16 mouse cellular contexts compared by ENCODE assay signal in the genomic region with DNA sequence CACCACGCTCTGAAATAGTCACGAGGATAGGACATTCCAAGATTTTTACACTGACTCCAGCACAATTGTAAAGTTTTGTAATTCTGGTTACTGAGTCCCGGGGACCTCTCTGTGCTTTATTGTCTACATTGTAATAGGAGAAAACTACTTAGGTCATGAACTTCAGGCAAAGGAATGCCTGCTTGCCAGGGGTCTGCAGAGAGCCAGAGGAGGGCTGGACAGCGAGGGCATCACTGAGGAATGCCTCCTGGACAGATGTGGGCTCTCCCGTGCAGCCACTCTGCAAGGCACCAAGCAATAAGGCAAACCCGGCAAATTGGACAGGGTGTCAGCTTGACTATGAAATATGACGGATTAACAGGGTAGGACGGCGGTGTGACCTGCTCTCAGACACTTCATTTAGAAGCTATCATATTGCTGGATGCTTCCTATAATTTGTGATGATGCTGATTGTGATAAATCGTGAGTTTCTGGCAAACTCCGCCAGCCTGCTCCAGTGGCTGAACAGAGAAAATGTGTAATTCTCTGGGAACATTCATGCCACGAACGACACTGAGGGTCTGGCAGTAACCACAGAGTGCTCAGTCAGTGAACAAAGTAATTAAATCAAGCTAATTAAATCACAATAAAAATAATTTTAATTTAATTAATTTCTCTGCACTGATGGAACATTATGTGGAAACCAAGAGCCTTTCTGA.
A peak's percentile ranks its signal among the peaks of the same experiment; 100 is the strongest.
DNase-seq lines count a peak whose midpoint lies in the region; ATAC-seq lines count a peak whose summit lies in the region.
"Had no signal": no experiment of that assay in that cellular context is flagged by ENCODE, and none has a peak within 500 bp of the region (broad histone marks: within the 10 kb centered on the region; RNA-seq: fewer than 3 reads in every experiment).

No protein-coding gene starts in this region.

- no peak overlapping the region for H3K9ac ChIP-seq in hindbrain, embryonic 12.5 days
- H3K9ac ChIP-seq in midbrain, embryonic 11.5 days (ENCODE audit: low read length), result no peak overlapping the region
- H3K9ac ChIP-seq in midbrain, embryonic 13.5 days (replicated peaks), result no peak overlapping the region
- no peak overlapping the region for H3K9ac ChIP-seq in neural tube, embryonic 14.5 days (replicated peaks; ENCODE audit: low read depth, low read length)
- H3K9ac ChIP-seq in intestine, embryonic 16.5 days (ENCODE audit: low read depth, low read length), result no peak overlapping the region
- H3K9ac ChIP-seq: embryonic facial prominence, embryonic 15.5 days; forebrain, embryonic 12.5 days had no signal

- no peak overlapping the region for H3K4me3 ChIP-seq in hindbrain, embryonic 12.5 days
- H3K4me3 ChIP-seq in hindbrain, embryonic 10.5 days, result no peak overlapping the region
- H3K4me3 ChIP-seq in midbrain, embryonic 11.5 days (ENCODE audit: low read depth, low read length), result no peak overlapping the region
- H3K4me3 ChIP-seq in midbrain, embryonic 13.5 days (replicated peaks), result no peak overlapping the region
- no peak overlapping the region for H3K4me3 ChIP-seq in embryonic facial prominence, embryonic 10.5 days
- no peak overlapping the region for H3K4me3 ChIP-seq in neural tube, embryonic 14.5 days (ENCODE audit: low read depth, low read length)
- no peak overlapping the region for H3K4me3 ChIP-seq in intestine, embryonic 16.5 days (ENCODE audit: low read length)
- H3K4me3 ChIP-seq: embryonic facial prominence, embryonic 15.5 days; forebrain, embryonic 12.5 days had no signal

- H3K4me2 ChIP-seq in hindbrain, embryonic 12.5 days (replicated peaks), result no peak overlapping the region
- no peak overlapping the region for H3K4me2 ChIP-seq in midbrain, embryonic 11.5 days
- no peak overlapping the region for H3K4me2 ChIP-seq in midbrain, embryonic 13.5 days (replicated peaks)
- peak overlapping the region; percentile 8; the same call in 1 of the 2 replicates for H3K4me2 ChIP-seq in neural tube, embryonic 14.5 days (ENCODE audit: low read depth, low read length)
- H3K4me2 ChIP-seq in intestine, embryonic 16.5 days (ENCODE audit: low read depth, low read length), result no peak overlapping the region
- H3K4me2 ChIP-seq: embryonic facial prominence, embryonic 15.5 days; forebrain, embryonic 12.5 days; liver, embryonic 11.5 days had no signal

- no peak overlapping the region for H3K27ac ChIP-seq in hindbrain, embryonic 12.5 days
- H3K27ac ChIP-seq in hindbrain, embryonic 10.5 days, result no peak overlapping the region; the same call in 1 of the 2 replicates
- no peak overlapping the region for H3K27ac ChIP-seq in midbrain, embryonic 11.5 days (ENCODE audit: low read depth, low read length)
- no peak overlapping the region for H3K27ac ChIP-seq in midbrain, embryonic 13.5 days
- peak overlapping the region; percentile 44; the same call in 1 of the 2 replicates for H3K27ac ChIP-seq in embryonic facial prominence, embryonic 10.5 days (replicated peaks)
- H3K27ac ChIP-seq in neural tube, embryonic 14.5 days (ENCODE audit: low read depth, low read length), result no peak overlapping the region
- no peak overlapping the region for H3K27ac ChIP-seq in intestine, embryonic 16.5 days (ENCODE audit: low read length)
- H3K27ac ChIP-seq: embryonic facial prominence, embryonic 15.5 days; forebrain, embryonic 12.5 days had no signal

- H3K36me3 ChIP-seq in hindbrain, embryonic 12.5 days, result no peaks in the 10 kb centered on the region
- no peaks in the 10 kb centered on the region for H3K36me3 ChIP-seq in hindbrain, embryonic 10.5 days
- H3K36me3 ChIP-seq in midbrain, embryonic 11.5 days (ENCODE audit: control insufficient read depth, insufficient read depth, low read length), result no peaks in the 10 kb centered on the region
- H3K36me3 ChIP-seq in midbrain, embryonic 13.5 days, result no peaks in the 10 kb centered on the region
- H3K36me3 ChIP-seq in embryonic facial prominence, embryonic 10.5 days (replicated peaks), result no peaks in the 10 kb centered on the region
- no peaks in the 10 kb centered on the region for H3K36me3 ChIP-seq in neural tube, embryonic 14.5 days (ENCODE audit: control insufficient read depth, insufficient read depth, low read length)
- no peaks in the 10 kb centered on the region for H3K36me3 ChIP-seq in intestine, embryonic 16.5 days (ENCODE audit: control insufficient read depth, insufficient read depth, low read length)
- H3K36me3 ChIP-seq: embryonic facial prominence, embryonic 15.5 days; forebrain, embryonic 12.5 days had no signal

- WGBS in hindbrain, embryonic 12.5 days, result 26% methylated on average over 13 of the region's 13 CpGs
- WGBS in hindbrain, embryonic 10.5 days, result 53% methylated on average over 13 of the region's 13 CpGs
- WGBS in midbrain, embryonic 11.5 days, result 62% methylated on average over 13 of the region's 13 CpGs
- 58% methylated on average over 13 of the region's 13 CpGs for WGBS in midbrain, embryonic 13.5 days
- 44% methylated on average over 13 of the region's 13 CpGs for WGBS in embryonic facial prominence, embryonic 10.5 days
- 21% methylated on average over 13 of the region's 13 CpGs for WGBS in neural tube, embryonic 14.5 days
- WGBS in intestine, embryonic 16.5 days, result 51% methylated on average over 13 of the region's 13 CpGs

- no peaks in the 10 kb centered on the region for H3K27me3 ChIP-seq in hindbrain, embryonic 12.5 days
- H3K27me3 ChIP-seq in hindbrain, embryonic 10.5 days (ENCODE audit: insufficient read depth, poor library complexity, severe bottlenecking), result no peaks in the 10 kb centered on the region
- no peaks in the 10 kb centered on the region for H3K27me3 ChIP-seq in midbrain, embryonic 11.5 days (ENCODE audit: control insufficient read depth, insufficient read depth, low read length)
- H3K27me3 ChIP-seq in midbrain, embryonic 13.5 days, result no peaks in the 10 kb centered on the region
- H3K27me3 ChIP-seq in embryonic facial prominence, embryonic 10.5 days (replicated peaks; ENCODE audit: low read depth, poor library complexity, severe bottlenecking), result no peaks in the 10 kb centered on the region
- no peaks in the 10 kb centered on the region for H3K27me3 ChIP-seq in neural tube, embryonic 14.5 days (ENCODE audit: control insufficient read depth, insufficient read depth, low read length)
- no peaks in the 10 kb centered on the region for H3K27me3 ChIP-seq in intestine, embryonic 16.5 days (replicated peaks; ENCODE audit: control insufficient read depth, insufficient read depth, low read length)

- 0 out of 2 replicates have a peak, but pooled peaks have one; percentile 24 for ATAC-seq in hindbrain, embryonic 12.5 days (ENCODE audit: low FRiP score)
- ATAC-seq in midbrain, embryonic 11.5 days (ENCODE audit: low FRiP score), result 0 out of 2 replicates have a peak, but pooled peaks have one; percentile 19
- no peak for ATAC-seq in midbrain, embryonic 13.5 days
- ATAC-seq in neural tube, embryonic 14.5 days (ENCODE audit: low read depth), result peak; percentile 47; the same call in 1 of the 2 replicates
- ATAC-seq in intestine, embryonic 16.5 days, result no peak
- ATAC-seq in megakaryocyte, adult 5-6 weeks (ENCODE audit: poor library complexity, severe bottlenecking), result no peak

- H3K4me1 ChIP-seq in hindbrain, embryonic 12.5 days, result peaks cover 27% of the 10 kb centered on the region
- peaks cover 48% of the 10 kb centered on the region for H3K4me1 ChIP-seq in hindbrain, embryonic 10.5 days (replicated peaks)
- H3K4me1 ChIP-seq in midbrain, embryonic 11.5 days (ENCODE audit: control insufficient read depth, insufficient read depth, low read length), result peaks cover 12% of the 10 kb centered on the region
- peaks cover 35% of the 10 kb centered on the region for H3K4me1 ChIP-seq in midbrain, embryonic 13.5 days (replicated peaks)
- H3K4me1 ChIP-seq in embryonic facial prominence, embryonic 10.5 days, result peaks cover 50% of the 10 kb centered on the region
- H3K4me1 ChIP-seq in neural tube, embryonic 14.5 days (ENCODE audit: control insufficient read depth, insufficient read depth, low read length), result peaks cover 19% of the 10 kb centered on the region
- peaks cover 9% of the 10 kb centered on the region; the same call in 1 of the 2 replicates for H3K4me1 ChIP-seq in intestine, embryonic 16.5 days (ENCODE audit: control insufficient read depth, insufficient read depth, low read length)

- no peak for DNase-seq in hindbrain, embryonic 10.5 days (ENCODE audit: low spot score)
- no peak for DNase-seq in midbrain, embryonic 11.5 days (ENCODE audit: low spot score, missing footprints)
- no peak for DNase-seq in embryonic facial prominence, embryonic 10.5 days (ENCODE audit: low spot score)
- DNase-seq: adrenal gland, postnatal 10 days; cerebellum, postnatal 10 days; kidney, adult 18-20 months; lung, postnatal 4 days; thymus, postnatal 14 days had no signal

- H3K9me3 ChIP-seq in hindbrain, embryonic 12.5 days (replicated peaks), result no peaks in the 10 kb centered on the region
- no peaks in the 10 kb centered on the region for H3K9me3 ChIP-seq in hindbrain, embryonic 10.5 days
- H3K9me3 ChIP-seq in midbrain, embryonic 11.5 days (ENCODE audit: control insufficient read depth, low read length), result no peaks in the 10 kb centered on the region
- H3K9me3 ChIP-seq in midbrain, embryonic 13.5 days, result no peaks in the 10 kb centered on the region
- H3K9me3 ChIP-seq in embryonic facial prominence, embryonic 10.5 days, result no peaks in the 10 kb centered on the region
- no peaks in the 10 kb centered on the region for H3K9me3 ChIP-seq in neural tube, embryonic 14.5 days (ENCODE audit: control insufficient read depth, low read length)
- no peaks in the 10 kb centered on the region for H3K9me3 ChIP-seq in intestine, embryonic 16.5 days (ENCODE audit: control insufficient read depth, low read length)
- H3K9me3 ChIP-seq: embryonic facial prominence, embryonic 15.5 days; forebrain, embryonic 12.5 days had no signal

Comparison
In these comparisons a context has a peak if more than half of its experiments do, and no peak if none do; other contexts are left out.
1. ATAC-seq: peak in hindbrain, embryonic 12.5 days (single experiment), midbrain, embryonic 11.5 days (single experiment) and neural tube, embryonic 14.5 days (single experiment); none in midbrain, embryonic 13.5 days (single experiment), intestine, embryonic 16.5 days (single experiment) and megakaryocyte, adult 5-6 weeks (single experiment).